Mouse (Mus musculus): ENCODE results near the gene Zbtb49. TPM values are rescaled to one million over a fixed set of nuclear protein-coding genes. Genes with fewer than 3 reads are reported as not detected.

The Zbtb49 gene
- polyA plus RNA-seq, 1 experiment = 18.7 TPM

DNA sequence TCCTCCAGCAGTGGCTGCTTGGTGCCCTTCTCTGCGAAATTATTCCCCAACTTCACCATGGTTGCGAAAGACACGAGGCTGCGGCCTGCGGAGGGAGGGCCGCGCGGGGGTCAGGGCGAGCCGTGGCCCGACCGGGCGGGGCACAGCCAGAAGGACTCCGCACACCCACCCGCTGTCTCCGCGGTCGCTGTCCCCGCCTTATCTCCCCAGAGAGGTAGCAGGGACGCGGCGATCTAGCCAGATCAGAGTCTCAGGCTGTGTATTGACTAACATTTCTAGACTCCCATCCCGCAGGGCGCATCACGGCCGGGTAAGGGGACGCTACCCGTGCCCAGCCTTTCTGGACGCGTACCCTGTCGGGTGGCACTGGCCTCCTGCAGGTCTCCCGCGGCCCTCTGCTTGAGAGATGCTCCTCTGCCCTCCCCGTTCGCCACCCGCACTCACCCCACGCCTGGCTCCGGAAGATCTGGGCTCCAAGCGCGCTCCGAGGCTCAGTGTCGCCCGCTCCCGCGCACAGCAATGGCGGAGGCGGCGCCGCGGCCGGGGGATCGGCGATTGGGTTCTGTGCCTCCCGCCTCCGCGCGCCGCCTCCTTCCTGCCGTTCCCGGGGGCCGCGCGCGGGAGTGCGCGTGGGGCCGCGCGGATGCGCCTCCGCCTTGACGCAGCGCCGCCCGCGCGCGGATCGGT lies 61.2 kb downstream of the Zbtb49 start:
- Histone ChIP-seq H3K27me3 (ENCODE audit: control insufficient read depth, insufficient read depth, low read length) (no peaks in the 10 kb centered on the region), H3K27ac (ENCODE audit: insufficient read depth, low read length) (peak overlapping the region; percentile 84), H3K4me1 (ENCODE audit: control insufficient read depth, insufficient read depth, low read length) (peaks cover 20% of the 10 kb centered on the region), H3K4me3 (replicated peaks; ENCODE audit: insufficient read depth, low read depth, low read length) (peak overlapping the region; percentile 82)
- DNase-seq = peak; percentile 88 to 90
- under 1% methylated on average over 79 of the region's 79 CpGs for WGBS
- peak; percentile 91 for TF ChIP-seq POLR2A (IDR thresholded peaks at IDR 0.05; ENCODE audit: borderline replicate concordance, insufficient read depth, low read length)
- no peak for TF ChIP-seq CTCF (IDR thresholded peaks at IDR 0.05; ENCODE audit: borderline replicate concordance, insufficient read depth, low read depth, low read length)

DNA sequence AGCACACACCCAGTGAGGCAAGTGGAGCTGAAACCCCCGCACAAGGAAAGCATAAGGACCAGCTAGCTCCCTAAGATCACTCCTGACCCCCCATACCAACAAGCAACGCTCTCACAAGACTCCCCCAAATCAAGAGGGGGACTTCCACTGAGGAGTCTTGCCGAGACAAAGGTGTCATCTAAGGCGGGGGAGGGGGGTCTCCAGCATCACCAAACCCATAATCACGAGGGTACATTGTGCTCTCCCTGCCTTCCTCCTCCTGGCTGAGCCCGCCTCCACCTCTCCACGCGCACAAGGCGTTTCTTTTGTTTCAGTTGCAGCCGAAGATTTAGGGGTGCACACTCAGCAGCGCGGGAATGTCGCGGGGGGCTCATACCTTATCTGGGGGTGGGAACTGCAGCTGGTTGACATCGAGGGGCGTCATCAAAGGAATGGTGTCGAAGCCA lies 61.7 kb downstream of the Zbtb49 start:
- no peak for TF ChIP-seq CTCF (IDR thresholded peaks at IDR 0.05; ENCODE audit: borderline replicate concordance, insufficient read depth, low read depth, low read length)
- no peak for TF ChIP-seq POLR2A (IDR thresholded peaks at IDR 0.05; ENCODE audit: borderline replicate concordance, insufficient read depth, low read length)
- WGBS = 1% methylated on average over 17 of the region's 17 CpGs
- H3K4me3 ChIP-seq (replicated peaks; ENCODE audit: insufficient read depth, low read depth, low read length) = peak overlapping the region; percentile 82

DNA sequence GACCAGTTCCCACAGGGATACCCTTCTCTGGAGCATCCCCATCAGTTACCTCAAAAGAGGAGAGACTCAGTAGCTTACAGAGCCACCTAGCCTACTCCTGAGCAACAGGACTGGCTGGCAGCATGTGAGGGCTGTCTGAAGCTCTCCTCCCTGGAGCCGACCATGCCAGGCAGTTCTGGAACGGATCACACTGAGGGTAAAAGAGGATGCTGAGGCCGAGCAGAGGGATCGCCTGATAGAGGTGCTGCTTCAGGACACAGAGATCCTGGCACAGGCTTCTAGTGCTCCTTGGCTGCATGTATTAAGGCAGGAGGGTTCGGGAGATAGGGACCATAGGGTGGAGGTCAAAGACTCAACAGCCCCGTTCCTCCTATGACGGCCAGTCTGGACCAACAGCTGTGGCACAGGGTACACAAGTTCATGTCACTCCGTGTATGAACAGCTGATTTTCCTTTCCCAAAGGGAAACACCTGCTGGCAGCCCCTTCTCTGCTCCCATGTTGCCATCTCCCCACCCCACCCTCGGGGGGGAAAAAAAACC lies 62.7 kb downstream of the Zbtb49 start:
- peak overlapping the region; percentile 82 for H3K4me3 ChIP-seq (replicated peaks; ENCODE audit: insufficient read depth, low read depth, low read length)
- 9% methylated on average over 9 of the region's 9 CpGs for WGBS
- peaks cover 33% of the 10 kb centered on the region for H3K4me1 ChIP-seq (ENCODE audit: control insufficient read depth, insufficient read depth, low read length)
- no peak for TF ChIP-seq POLR2A (IDR thresholded peaks at IDR 0.05; ENCODE audit: borderline replicate concordance, insufficient read depth, low read length)
- no peak for TF ChIP-seq CTCF (IDR thresholded peaks at IDR 0.05; ENCODE audit: borderline replicate concordance, insufficient read depth, low read depth, low read length)
- H3K27ac ChIP-seq (ENCODE audit: insufficient read depth, low read length) = peak overlapping the region; percentile 8; the same call in 1 of the 2 replicates
- H3K27me3 ChIP-seq (ENCODE audit: control insufficient read depth, insufficient read depth, low read length) = no peaks in the 10 kb centered on the region
- peak; percentile 64 to 72 for DNase-seq

More for the DNA sequence above, 61.7 kb downstream of the Zbtb49 start:
- Histone ChIP-seq H3K4me1 (ENCODE audit: control insufficient read depth, insufficient read depth, low read length) (peaks cover 25% of the 10 kb centered on the region), H3K27me3 (ENCODE audit: control insufficient read depth, insufficient read depth, low read length) (no peaks in the 10 kb centered on the region), H3K27ac (ENCODE audit: insufficient read depth, low read length) (peak overlapping the region; percentile 84)
- no peak for DNase-seq

DNA sequence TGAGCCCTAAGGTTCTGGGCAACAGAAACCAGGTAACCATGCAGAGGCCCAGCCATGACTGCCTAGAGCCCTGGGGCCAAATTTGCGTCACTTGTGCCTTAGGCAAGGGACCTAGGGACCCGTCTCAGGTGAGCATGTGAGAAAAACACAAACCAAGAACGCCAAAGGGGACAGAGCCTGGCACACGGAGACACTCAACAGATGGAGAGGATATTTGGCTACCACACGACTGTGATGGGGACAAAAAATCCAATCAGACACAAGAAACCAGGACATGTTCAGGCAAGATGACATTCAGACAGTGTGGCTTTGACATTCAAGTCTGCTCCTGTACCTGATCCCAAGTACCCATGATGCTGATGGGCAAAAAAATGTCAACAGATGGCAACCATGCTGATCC lies 66.6 kb downstream of the Zbtb49 start:
- TF ChIP-seq POLR2A (IDR thresholded peaks at IDR 0.05; ENCODE audit: borderline replicate concordance, insufficient read depth, low read length) (no peak), CTCF (IDR thresholded peaks at IDR 0.05; ENCODE audit: borderline replicate concordance, insufficient read depth, low read depth, low read length) (no peak)
- H3K27me3 ChIP-seq (ENCODE audit: control insufficient read depth, insufficient read depth, low read length) = no peaks in the 10 kb centered on the region
- H3K27ac ChIP-seq (ENCODE audit: insufficient read depth, low read length) = peak overlapping the region; percentile 67
- H3K4me3 ChIP-seq (replicated peaks; ENCODE audit: insufficient read depth, low read depth, low read length) = no peak overlapping the region
- peaks cover 53% of the 10 kb centered on the region for H3K4me1 ChIP-seq (ENCODE audit: control insufficient read depth, insufficient read depth, low read length)
- 13% methylated on average over 5 of the region's 5 CpGs for WGBS
- DNase-seq = peak; percentile 70 to 82

DNA sequence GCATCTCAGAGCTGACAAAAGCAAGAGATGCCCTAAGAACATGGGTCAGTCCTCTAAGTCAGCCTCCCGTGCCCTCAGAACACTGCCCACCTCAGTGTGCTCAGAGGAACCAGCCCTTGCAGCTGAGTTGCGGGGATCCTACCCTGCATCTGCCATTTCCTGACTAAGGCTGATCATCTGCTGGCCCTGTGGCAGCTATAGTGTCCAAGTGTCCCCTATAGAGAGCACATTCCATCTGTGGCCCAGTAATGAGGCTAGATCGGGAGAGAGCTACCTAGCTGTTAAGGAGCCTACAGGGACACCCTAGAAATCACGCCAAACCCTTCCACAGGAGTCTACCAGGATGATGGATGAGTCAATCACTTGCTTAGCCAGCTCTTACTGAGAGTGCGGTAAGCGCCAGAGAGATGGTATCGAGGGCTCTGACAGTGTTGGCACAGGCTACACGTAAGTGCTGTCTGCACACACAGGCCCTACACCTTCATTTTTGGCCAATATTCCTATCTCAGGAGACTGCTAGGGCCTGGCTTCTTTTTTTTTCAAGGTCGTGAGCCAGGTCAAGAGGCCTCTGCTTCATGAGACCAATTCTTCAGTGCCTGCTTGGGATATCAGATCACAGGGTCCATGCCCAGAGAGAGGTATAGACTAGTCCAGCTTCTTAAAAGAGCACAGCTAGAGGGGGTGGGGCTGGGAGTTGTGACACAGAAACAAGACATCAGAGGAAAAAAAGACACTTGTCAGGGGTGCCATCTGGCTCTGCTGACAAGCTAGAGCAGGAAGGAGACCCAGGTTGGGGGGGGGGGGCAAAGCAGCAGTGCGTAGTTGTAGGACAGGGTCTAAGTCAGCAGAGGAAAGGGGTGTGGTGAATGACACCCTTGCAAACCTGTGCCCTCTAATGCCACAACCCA lies 67.8 kb downstream of the Zbtb49 start:
- H3K27me3 ChIP-seq (ENCODE audit: control insufficient read depth, insufficient read depth, low read length) = no peaks in the 10 kb centered on the region
- peak overlapping the region; percentile 67 for H3K27ac ChIP-seq (ENCODE audit: insufficient read depth, low read length)
- DNase-seq = peak; percentile 70 to 84
- H3K4me1 ChIP-seq (ENCODE audit: control insufficient read depth, insufficient read depth, low read length) = peaks cover 53% of the 10 kb centered on the region
- no peak for TF ChIP-seq CTCF (IDR thresholded peaks at IDR 0.05; ENCODE audit: borderline replicate concordance, insufficient read depth, low read depth, low read length)
- TF ChIP-seq POLR2A (IDR thresholded peaks at IDR 0.05; ENCODE audit: borderline replicate concordance, insufficient read depth, low read length) = no peak
- H3K4me3 ChIP-seq (replicated peaks; ENCODE audit: insufficient read depth, low read depth, low read length) = no peak overlapping the region
- 19% methylated on average over 10 of the region's 10 CpGs for WGBS

DNA sequence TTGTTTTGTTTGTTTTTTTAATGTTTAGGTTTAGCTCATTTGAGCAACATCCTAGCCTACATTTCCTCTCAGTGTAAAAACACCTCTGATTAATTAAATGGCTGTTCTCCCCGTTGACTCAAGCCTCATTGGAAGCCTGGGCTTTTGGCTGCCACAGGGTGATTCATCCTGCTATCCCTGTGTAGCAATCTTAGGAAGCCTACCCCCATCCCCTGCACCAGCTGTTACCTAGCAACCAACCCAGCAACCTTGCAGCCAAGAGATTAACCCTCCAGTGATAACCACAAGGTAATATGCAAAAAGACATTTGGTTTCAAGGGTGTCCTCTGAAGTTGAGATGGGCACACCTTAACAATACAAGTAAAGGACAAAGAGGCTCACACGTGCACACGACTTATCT lies 69.0 kb downstream of the Zbtb49 start:
- H3K4me1 ChIP-seq (ENCODE audit: control insufficient read depth, insufficient read depth, low read length) = peaks cover 50% of the 10 kb centered on the region

DNA sequence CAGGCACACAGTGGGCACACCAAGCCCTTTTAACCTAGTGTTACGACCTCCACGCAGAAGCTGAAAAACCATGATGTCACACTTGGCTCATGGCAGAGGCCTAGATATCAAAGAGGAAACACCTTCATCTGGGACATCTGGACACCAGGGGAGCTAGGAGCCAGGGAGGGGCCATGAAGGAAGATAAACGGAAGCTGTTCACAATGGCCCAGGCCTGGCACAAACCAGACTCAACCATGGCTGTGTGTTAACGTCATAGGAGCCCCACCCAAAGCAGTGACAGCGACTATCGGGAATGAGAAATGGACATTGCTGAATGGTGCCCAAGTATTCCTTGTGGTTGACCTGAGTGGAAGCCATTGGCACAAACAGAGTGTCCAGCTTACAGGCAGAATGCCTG lies 73.7 kb downstream of the Zbtb49 start:
- 61% methylated on average over 6 of the region's 6 CpGs for WGBS

More for the DNA sequence above, 69.0 kb downstream of the Zbtb49 start:
- no peak overlapping the region for H3K4me3 ChIP-seq (replicated peaks; ENCODE audit: insufficient read depth, low read depth, low read length)
- DNase-seq = peak; percentile 60 to 73
- TF ChIP-seq CTCF (IDR thresholded peaks at IDR 0.05; ENCODE audit: borderline replicate concordance, insufficient read depth, low read depth, low read length) = no peak
- TF ChIP-seq POLR2A (IDR thresholded peaks at IDR 0.05; ENCODE audit: borderline replicate concordance, insufficient read depth, low read length) = no peak
- H3K27me3 ChIP-seq (ENCODE audit: control insufficient read depth, insufficient read depth, low read length) = no peaks in the 10 kb centered on the region
- H3K27ac ChIP-seq (ENCODE audit: insufficient read depth, low read length) = peak overlapping the region; percentile 81; the same call in 1 of the 2 replicates
- 47% methylated on average over 3 of the region's 3 CpGs for WGBS

More for the DNA sequence above, 73.7 kb downstream of the Zbtb49 start:
- no peak for DNase-seq
- Histone ChIP-seq H3K27me3 (ENCODE audit: control insufficient read depth, insufficient read depth, low read length) (no peaks in the 10 kb centered on the region), H3K27ac (ENCODE audit: insufficient read depth, low read length) (no peak overlapping the region), H3K4me3 (replicated peaks; ENCODE audit: insufficient read depth, low read depth, low read length) (no peak overlapping the region), H3K4me1 (ENCODE audit: control insufficient read depth, insufficient read depth, low read length) (peaks cover 23% of the 10 kb centered on the region)
- TF ChIP-seq POLR2A (IDR thresholded peaks at IDR 0.05; ENCODE audit: borderline replicate concordance, insufficient read depth, low read length) (no peak), CTCF (IDR thresholded peaks at IDR 0.05; ENCODE audit: borderline replicate concordance, insufficient read depth, low read depth, low read length) (no peak)

Data from cerebellum, adult 2 months (tissue).